ENCODE assay signal across 10 mouse cellular contexts in the genomic region with DNA sequence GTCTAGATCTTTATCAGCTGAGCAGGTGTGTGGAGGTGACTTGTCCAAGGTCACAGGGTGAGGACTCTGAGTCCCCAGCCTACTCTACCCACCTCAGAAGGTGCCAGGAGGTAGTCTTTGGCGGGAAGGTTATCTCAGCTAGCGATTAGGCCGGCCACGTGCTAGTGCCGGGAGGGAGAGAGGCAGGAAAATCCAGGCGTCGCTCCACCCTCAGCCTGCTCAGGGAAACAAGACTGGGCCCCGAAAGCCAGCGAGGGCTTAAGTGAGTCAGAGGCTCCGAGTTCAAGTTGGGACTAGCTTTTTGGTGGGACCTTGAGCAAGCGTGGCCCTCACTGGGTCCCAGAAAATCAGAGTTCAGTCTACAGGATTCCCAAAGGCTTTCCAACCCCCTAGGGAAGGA. TPM values are rescaled to one million over a fixed set of nuclear protein-coding genes. Genes with fewer than 3 reads are reported as not detected.
DNase-seq lines count a peak whose midpoint lies in the region; ATAC-seq and TF ChIP-seq lines count a peak whose summit lies in the region.
"Had no signal": no experiment of that assay in that cellular context is flagged by ENCODE, and none has a peak within 500 bp of the region (broad histone marks: within the 10 kb centered on the region; RNA-seq: fewer than 3 reads in every experiment).

No protein-coding gene starts in this region.

- no peak for ATAC-seq in embryonic facial prominence, embryonic 14.5 days (ENCODE audit: low read depth)
- ATAC-seq in kidney, embryonic 15.5 days (replicated peaks; ENCODE audit: low FRiP score), result no peak

- H3K9me3 ChIP-seq in embryonic facial prominence, embryonic 14.5 days (ENCODE audit: control insufficient read depth, low read length), result no peaks in the 10 kb centered on the region
- H3K9me3 ChIP-seq in kidney, embryonic 15.5 days (replicated peaks), result no peaks in the 10 kb centered on the region

- H3K4me2 ChIP-seq in embryonic facial prominence, embryonic 14.5 days (ENCODE audit: low read depth, low read length), result peak overlapping the region; percentile 87
- H3K4me2 ChIP-seq in kidney, embryonic 15.5 days, result peak overlapping the region; percentile 86
- H3K4me2 ChIP-seq in myocyte (ENCODE audit: low read depth), result peak overlapping the region; percentile 91

- no peak for TF ChIP-seq POLR2A in myocyte (IDR thresholded peaks at IDR 0.05; ENCODE audit: insufficient read length, low read depth)

- no peaks in the 10 kb centered on the region; the same call in none of the 2 replicates for H3K27me3 ChIP-seq in embryonic facial prominence, embryonic 14.5 days (replicated peaks; ENCODE audit: control insufficient read depth, insufficient read depth, low read length)
- H3K27me3 ChIP-seq in kidney, embryonic 15.5 days, result peaks cover 29% of the 10 kb centered on the region
- H3K27me3 ChIP-seq in myocyte (ENCODE audit: control insufficient read depth, insufficient read depth, insufficient read length), result no peaks in the 10 kb centered on the region

- peaks cover 31% of the 10 kb centered on the region for H3K4me1 ChIP-seq in embryonic facial prominence, embryonic 14.5 days (ENCODE audit: control insufficient read depth, insufficient read depth, low read length)
- H3K4me1 ChIP-seq in kidney, embryonic 15.5 days, result peaks cover 90% of the 10 kb centered on the region

- WGBS in embryonic facial prominence, embryonic 14.5 days, result 58% methylated on average over 11 of the region's 11 CpGs
- 61% methylated on average over 11 of the region's 11 CpGs for WGBS in kidney, embryonic 15.5 days

- DNase-seq in kidney, adult 18-20 months, result peak; percentile 51
- no peak for DNase-seq in kidney, postnatal 14 days
- no peak for DNase-seq in embryonic facial prominence, embryonic 14.5 days (ENCODE audit: low spot score)
- no peak for DNase-seq in left cerebral cortex, postnatal 4 days
- no peak for DNase-seq in gastrocnemius, adult 8-10 months (ENCODE audit: low spot score in 2 of 2)
- no peak for DNase-seq in urinary bladder, adult 2 months (ENCODE audit: low spot score)

- 0 out of 2 replicates have a peak overlapping the region, but pooled peaks have one; percentile 42 for H3K9ac ChIP-seq in embryonic facial prominence, embryonic 14.5 days (ENCODE audit: low read depth, low read length)
- no peak overlapping the region for H3K9ac ChIP-seq in kidney, embryonic 15.5 days

- H3K36me3 ChIP-seq in embryonic facial prominence, embryonic 14.5 days (ENCODE audit: control insufficient read depth, insufficient read depth, low read length), result peaks cover 22% of the 10 kb centered on the region
- peaks cover 25% of the 10 kb centered on the region for H3K36me3 ChIP-seq in kidney, embryonic 15.5 days
- H3K36me3 ChIP-seq in myocyte (ENCODE audit: control insufficient read depth, insufficient read depth), result peaks cover 32% of the 10 kb centered on the region
- H3K36me3 ChIP-seq: G1E had no signal

- peaks cover 67% of the 10 kb centered on the region for H3K79me2 ChIP-seq in myocyte (ENCODE audit: control insufficient read depth, insufficient read depth)

- intact Hi-C loops in left cerebral cortex, postnatal 4 days (cut with DNase I), result no loop called here

- H3K27ac ChIP-seq in embryonic facial prominence, embryonic 14.5 days (replicated peaks; ENCODE audit: low read depth, low read length), result peak overlapping the region; percentile 88; the same call in 1 of the 2 replicates
- H3K27ac ChIP-seq in kidney, embryonic 15.5 days, result peak overlapping the region; percentile 94

- no peak overlapping the region for H3ac ChIP-seq in myocyte (ENCODE audit: control insufficient read depth, insufficient read length)

- H3K4me3 ChIP-seq in embryonic facial prominence, embryonic 14.5 days (ENCODE audit: low read depth, low read length), result peak overlapping the region; percentile 72
- H3K4me3 ChIP-seq in kidney, embryonic 15.5 days (replicated peaks), result peak overlapping the region; percentile 65
- H3K4me3 ChIP-seq in myocyte, result peak overlapping the region; percentile 64
- H3K4me3 ChIP-seq: erythroblast, embryonic 14.5 days had no signal

TF ChIP-seq in myocyte, 11 proteins besides CTCF, POLR2A, EP300 and RAD21:
- TF ChIP-seq REST (IDR thresholded peaks at IDR 0.05; ENCODE audit: insufficient read depth, insufficient read length) (no peak), USF1 (IDR thresholded peaks at IDR 0.05; ENCODE audit: low read depth) (peak; percentile 35), MAX (IDR thresholded peaks at IDR 0.05; ENCODE audit: low read depth) (peak; percentile 90), TCF3 (IDR thresholded peaks at IDR 0.05; ENCODE audit: insufficient read length, low read depth) (no peak), POLR2AphosphoS2 (IDR thresholded peaks at IDR 0.05; ENCODE audit: insufficient read length, low read depth) (no peak), SRF (IDR thresholded peaks at IDR 0.05; ENCODE audit: control insufficient read depth, insufficient read length, low read depth) (no peak)
TF ChIP-seq in myocyte: peak in this region for 2.

RNA-seq across cellular contexts. Expression of a gene that starts 2.9 kb away (rescaled TPM):
- polyA plus RNA-seq in embryonic facial prominence, embryonic 14.5 days (2014; fragmentation: Nextera tagmentation; extraction: Ambion mirVana), result 30.8 and 36.1 TPM in 2 replicates
- polyA plus RNA-seq in kidney, embryonic 15.5 days (2015; fragmentation: Nextera tagmentation; extraction: Ambion mirVana), result 46.2 and 51.1 TPM in 2 replicates
- 76.0 TPM for polyA plus RNA-seq in myocyte (2012; fragmentation: generic; extraction: Trizol)
- 1 to 10 TPM; 8.3 to 9.1 TPM for total RNA-seq in left cerebral cortex, postnatal 4 days (2021)
- 1 to 10 TPM; 4.1 to 7.3 (median 6.2) TPM for total RNA-seq in gastrocnemius, adult 8-10 months (2022)
- 21.0 and 21.6 TPM in 2 replicates for polyA plus RNA-seq in urinary bladder, adult 2 months (2012; rRNA removed)
- polyA plus RNA-seq: G1E had no signal

RNA-seq across cellular contexts. Expression of a gene that starts 10.0 kb away (rescaled TPM):
- polyA plus RNA-seq in embryonic facial prominence, embryonic 14.5 days (2014; fragmentation: Nextera tagmentation; extraction: Ambion mirVana), result 0.89 and 1.4 TPM in 2 replicates
- 0.60 and 1.8 TPM in 2 replicates for polyA plus RNA-seq in kidney, embryonic 15.5 days (2015; fragmentation: Nextera tagmentation; extraction: Ambion mirVana)
- 2.2 TPM for polyA plus RNA-seq in myocyte (2012; fragmentation: generic; extraction: Trizol)
- total RNA-seq in left cerebral cortex, postnatal 4 days (2021), result not detected
- total RNA-seq in gastrocnemius, adult 8-10 months (2022), result not detected
- polyA plus RNA-seq in urinary bladder, adult 2 months (2012; rRNA removed), result 1.3 and 2.1 TPM in 2 replicates
- total RNA-seq: G1E had no signal
- polyA plus RNA-seq: erythroblast, embryonic 14.5 days; G1E had no signal

RNA-seq across cellular contexts. Expression of a gene that starts 31.7 kb away (rescaled TPM):
- 42.5 and 46.9 TPM in 2 replicates for polyA plus RNA-seq in embryonic facial prominence, embryonic 14.5 days (2014; fragmentation: Nextera tagmentation; extraction: Ambion mirVana)
- polyA plus RNA-seq in kidney, embryonic 15.5 days (2015; fragmentation: Nextera tagmentation; extraction: Ambion mirVana), result 49.5 and 55.5 TPM in 2 replicates
- polyA plus RNA-seq in myocyte (2012; fragmentation: generic; extraction: Trizol), result 89.3 TPM
- total RNA-seq in left cerebral cortex, postnatal 4 days (2021), result 10 to 100 TPM; 59.3 to 65.6 TPM
- total RNA-seq in gastrocnemius, adult 8-10 months (2022), result 10 to 100 TPM; 41.8 to 44.9 (median 43.5) TPM
- polyA plus RNA-seq in urinary bladder, adult 2 months (2012; rRNA removed), result 53.5 and 56.7 TPM in 2 replicates

RNA-seq across cellular contexts. Expression of a gene that starts 42.5 kb away (rescaled TPM):
- 6.1 and 6.3 TPM in 2 replicates for polyA plus RNA-seq in embryonic facial prominence, embryonic 14.5 days (2014; fragmentation: Nextera tagmentation; extraction: Ambion mirVana)
- polyA plus RNA-seq in kidney, embryonic 15.5 days (2015; fragmentation: Nextera tagmentation; extraction: Ambion mirVana), result 9.1 and 9.5 TPM in 2 replicates
- polyA plus RNA-seq in myocyte (2012; fragmentation: generic; extraction: Trizol), result 1.4 TPM
- total RNA-seq in left cerebral cortex, postnatal 4 days (2021), result 1 to 10 TPM; 5.2 to 5.4 TPM
- total RNA-seq in gastrocnemius, adult 8-10 months (2022), result 1 to 10 TPM; 3.4 to 6.0 (median 4.4) TPM
- polyA plus RNA-seq in urinary bladder, adult 2 months (2012; rRNA removed), result 8.6 and 9.5 TPM in 2 replicates
- total RNA-seq: G1E had no signal
- polyA plus RNA-seq: G1E had no signal

RNA-seq across cellular contexts. Expression of a gene that starts 54.1 kb away (rescaled TPM):
- 0.58 and 0.98 TPM in 2 replicates for polyA plus RNA-seq in embryonic facial prominence, embryonic 14.5 days (2014; fragmentation: Nextera tagmentation; extraction: Ambion mirVana)
- 0.14 and 0.60 TPM in 2 replicates for polyA plus RNA-seq in kidney, embryonic 15.5 days (2015; fragmentation: Nextera tagmentation; extraction: Ambion mirVana)
- polyA plus RNA-seq in myocyte (2012; fragmentation: generic; extraction: Trizol), result 0.04 TPM
- total RNA-seq in left cerebral cortex, postnatal 4 days (2021), result not detected
- total RNA-seq in gastrocnemius, adult 8-10 months (2022), result not detected
- 0.04 and 0.06 TPM in 2 replicates for polyA plus RNA-seq in urinary bladder, adult 2 months (2012; rRNA removed)
